Mouse (Mus musculus) midbrain, embryonic 13.5 days (tissue): ENCODE measurements around the gene Chd2. TPM values are rescaled to one million over a fixed set of nuclear protein-coding genes. Genes with fewer than 3 reads are reported as not detected.
"Not testable (repeated sequence)": the region's sequence is repeated elsewhere in the genome, so short reads cannot be mapped to it uniquely, and the experiment has no call there.

Source experiments
- ATAC-seq: fragments of 200-750 bp; cut with Nextera tagmentation; 2 replicates; pipeline ENCODE4 v1.8.0; 2017; ENCODE audit warnings: mild to moderate bottlenecking, moderate TSS enrichment, moderate library complexity
- H3K27ac ChIP-seq: fragments of 300-500 bp; sonication (generic); 2 replicates; pipeline ENCODE4 v1.5.1; 2015; ENCODE audit warnings: inconsistent platforms, mild to moderate bottlenecking, moderate library complexity
- H3K27me3 ChIP-seq: fragments of 300-500 bp; sonication (generic); 2 replicates; pipeline ENCODE4 v1.6.1; 2015; ENCODE audit warnings: mild to moderate bottlenecking, inconsistent platforms
- H3K36me3 ChIP-seq: fragments of 300-500 bp; sonication (generic); 2 replicates; pipeline ENCODE4 v1.6.1; 2015; ENCODE audit warnings: mild to moderate bottlenecking, inconsistent platforms
- H3K4me1 ChIP-seq: fragments of 300-500 bp; sonication (generic); replicated peaks from 2 replicates; pipeline ENCODE4 v1.6.1; 2015; ENCODE audit warnings: inconsistent platforms
- H3K4me2 ChIP-seq: fragments of 300-500 bp; sonication (generic); replicated peaks from 2 replicates; pipeline ENCODE4 v1.6.1; 2015; ENCODE audit warnings: moderate library complexity, mild to moderate bottlenecking, inconsistent platforms
- H3K4me3 ChIP-seq: fragments of 300-500 bp; sonication (generic); replicated peaks from 2 replicates; pipeline ENCODE4 v1.5.1; 2015; ENCODE audit warnings: mild to moderate bottlenecking, inconsistent platforms
- H3K9ac ChIP-seq: fragments of 300-500 bp; sonication (generic); replicated peaks from 2 replicates; pipeline ENCODE4 v1.6.1; 2015; ENCODE audit warnings: mild to moderate bottlenecking, inconsistent platforms
- H3K9me3 ChIP-seq: fragments of 300-500 bp; sonication (generic); 2 replicates; pipeline ENCODE4 v1.6.1; 2016; ENCODE audit warnings: mild to moderate bottlenecking, inconsistent platforms
- WGBS: fragments of 180-500 bp; shearing (Covaris S2); methylation state at CpG from one replicate; pipeline ENCODE4 v1.1.7; 2015; 5-methylcytosine and 5-hydroxymethylcytosine counted together
- polyA plus RNA-seq: library from polyadenylated mRNA; unstranded; fragments of >200 nt; fragmentation: Nextera tagmentation; extraction: Ambion mirVana; gene quantifications from 2 replicates; pipeline ENCODE4 v1.2.1, GENCODE M21; 2015

Gene Chd2
- polyA plus RNA-seq, 1 experiment from 2014 or later = 48.5 TPM

GRCm38 (mm10) chr7:73523608-73524259, 17.9 kb downstream of the Chd2 start:
- no peak overlapping the region for H3K9ac ChIP-seq
- no peak overlapping the region for H3K4me2 ChIP-seq
- H3K4me3 ChIP-seq = no peak overlapping the region
- H3K4me1 ChIP-seq = peaks cover 20% of the 10 kb centered on the region
- ATAC-seq = no peak
- peaks cover 20% of the 10 kb centered on the region for H3K36me3 ChIP-seq
- H3K27ac ChIP-seq = no peak overlapping the region; the same call in 1 of the 2 replicates
- WGBS = 81% methylated on average over 1 of the region's 1 CpGs
- H3K27me3 ChIP-seq = no peaks in the 10 kb centered on the region
- no peaks in the 10 kb centered on the region for H3K9me3 ChIP-seq

- no peak overlapping the region for H3K27ac ChIP-seq
- peaks cover 20% of the 10 kb centered on the region for H3K4me1 ChIP-seq
- H3K9me3 ChIP-seq = no peaks in the 10 kb centered on the region
- no peak overlapping the region for H3K4me3 ChIP-seq
- no peak overlapping the region for H3K9ac ChIP-seq
- H3K36me3 ChIP-seq = peaks cover 24% of the 10 kb centered on the region
- 83% methylated on average over 6 of the region's 6 CpGs for WGBS
- H3K27me3 ChIP-seq = no peaks in the 10 kb centered on the region
- no peak overlapping the region for H3K4me2 ChIP-seq
- ATAC-seq = no peak
Observed at GRCm38 (mm10) chr7:73523183-73523582, 18.4 kb downstream of the Chd2 start.

DNA sequence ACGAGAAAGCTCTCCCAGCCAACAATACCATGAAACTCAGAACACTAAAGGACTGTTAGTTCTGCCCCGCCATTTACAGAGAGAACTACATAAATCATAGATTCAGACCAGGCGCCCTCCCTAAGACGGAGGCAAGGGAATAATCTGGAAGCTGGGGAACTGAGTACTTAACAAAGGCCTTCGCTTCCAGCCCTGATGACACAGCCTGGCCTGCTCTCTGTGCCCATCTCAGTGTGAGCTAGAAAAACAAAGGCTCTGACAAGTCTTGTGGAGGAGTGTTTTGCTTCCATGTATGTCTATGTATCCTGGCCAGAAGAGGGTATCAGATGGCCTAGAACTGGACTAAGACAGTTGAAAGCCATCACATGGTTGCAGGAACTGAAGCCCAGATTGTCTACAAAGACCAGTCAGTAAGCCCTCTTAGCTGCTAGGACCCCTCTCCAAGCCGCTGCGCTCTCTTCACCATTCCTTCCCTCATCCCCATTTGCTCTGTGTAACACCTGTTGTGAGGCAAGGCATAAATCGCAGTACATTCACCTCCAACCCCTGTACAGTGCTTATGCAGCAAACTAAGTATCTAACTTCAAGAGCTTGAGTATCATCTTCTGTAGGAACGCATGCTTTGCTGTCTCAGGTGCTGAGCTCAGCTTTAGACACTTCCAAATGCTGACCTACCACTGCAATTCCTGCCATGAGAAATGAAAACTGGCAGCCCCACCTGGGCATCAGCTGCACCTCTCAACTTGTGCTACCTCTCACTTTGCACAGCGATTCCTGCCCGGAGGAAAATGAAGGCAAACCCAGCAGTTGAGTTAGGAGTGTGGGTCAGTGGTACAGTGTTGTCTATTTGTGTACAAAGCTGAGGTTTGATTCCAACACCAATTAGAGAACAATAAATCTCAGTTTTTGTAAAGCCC, 20.1 kb downstream of the Chd2 start:
- peak overlapping the region; percentile 73 for H3K27ac ChIP-seq
- 0 out of 2 replicates have a peak, but pooled peaks have one; percentile 16 for ATAC-seq
- no peaks in the 10 kb centered on the region for H3K9me3 ChIP-seq
- peaks cover 35% of the 10 kb centered on the region for H3K36me3 ChIP-seq
- no peak overlapping the region; the same call in 1 of the 2 replicates for H3K9ac ChIP-seq
- no peaks in the 10 kb centered on the region for H3K27me3 ChIP-seq
- H3K4me3 ChIP-seq = no peak overlapping the region
- WGBS = 79% methylated on average over 11 of the region's 11 CpGs
- H3K4me2 ChIP-seq = no peak overlapping the region
- peaks cover 30% of the 10 kb centered on the region for H3K4me1 ChIP-seq

DNA sequence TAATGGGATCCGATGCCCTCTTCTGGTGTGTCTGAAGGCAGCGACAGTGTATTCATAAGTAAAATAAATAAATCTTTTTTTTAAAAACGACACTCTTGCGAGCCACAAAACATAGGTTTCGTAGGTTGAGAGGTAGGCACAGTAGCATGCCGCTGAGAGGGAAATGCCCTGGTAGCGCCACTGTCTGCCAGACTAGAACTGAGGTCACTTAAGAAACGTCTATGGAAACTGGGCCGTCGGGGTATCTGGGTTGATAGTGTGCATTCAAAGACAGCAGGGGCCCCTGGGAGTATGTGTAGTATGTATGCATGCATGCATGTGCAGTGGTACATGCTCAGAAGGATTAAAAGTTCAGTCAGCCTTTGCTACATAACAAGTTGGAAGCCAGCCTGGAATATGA, 21.4 kb downstream of the Chd2 start:
- no peak overlapping the region for H3K4me3 ChIP-seq
- ATAC-seq = no peak
- 92% methylated on average over 10 of the region's 10 CpGs for WGBS

GRCm38 (mm10) chr7:73519060-73519796, 22.4 kb downstream of the Chd2 start:
- Histone ChIP-seq H3K4me1 (peaks cover 23% of the 10 kb centered on the region), H3K4me2 (no peak overlapping the region), H3K9ac (no peak overlapping the region), H3K27ac (no peak overlapping the region), H3K36me3 (peaks cover 55% of the 10 kb centered on the region), H3K27me3 (no peaks in the 10 kb centered on the region), H3K4me3 (no peak overlapping the region), H3K9me3 (no peaks in the 10 kb centered on the region)
- ATAC-seq = no peak
- WGBS = 93% methylated on average over 16 of the region's 16 CpGs

More for the DNA sequence above, 21.4 kb downstream of the Chd2 start:
- Histone ChIP-seq H3K9me3 (no peaks in the 10 kb centered on the region), H3K4me2 (no peak overlapping the region), H3K4me1 (peaks cover 30% of the 10 kb centered on the region), H3K9ac (no peak overlapping the region), H3K27me3 (no peaks in the 10 kb centered on the region), H3K36me3 (peaks cover 45% of the 10 kb centered on the region), H3K27ac (peak overlapping the region; percentile 51)

DNA sequence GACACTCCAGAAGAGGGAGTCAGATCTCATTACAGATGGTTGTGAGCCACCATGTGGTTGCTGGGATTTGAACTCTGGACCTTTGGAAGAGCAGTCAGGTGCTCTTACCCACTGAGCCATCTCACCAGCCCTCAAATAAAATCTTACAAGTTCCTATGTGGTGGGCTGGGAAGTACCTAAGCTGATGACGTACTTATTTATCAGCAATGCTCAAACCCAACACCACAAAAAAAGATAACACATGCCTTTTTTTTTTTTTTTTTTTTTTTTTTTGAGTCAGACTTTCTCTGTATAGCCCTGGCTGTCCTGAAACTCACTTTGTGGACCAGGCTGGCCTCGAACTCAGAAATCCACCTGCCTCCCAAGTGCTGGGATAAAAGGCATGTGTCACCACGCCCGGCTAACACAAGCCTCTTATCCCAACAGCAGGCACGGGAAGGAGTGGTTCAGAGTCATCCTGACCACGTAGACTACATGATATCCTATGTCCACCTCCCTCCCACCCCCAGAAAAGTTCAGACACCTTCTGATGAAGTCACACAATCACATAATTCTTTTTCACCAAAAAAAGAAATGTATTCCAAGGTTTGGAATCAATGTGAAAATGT, 23.2 kb downstream of the Chd2 start:
- H3K36me3 ChIP-seq = peaks cover 60% of the 10 kb centered on the region
- 92% methylated on average over 6 of the region's 6 CpGs for WGBS

GRCm38 (mm10) chr7:73517432-73518054, 24.1 kb downstream of the Chd2 start:
- no peak for ATAC-seq
- WGBS = 66% methylated on average over 1 of the region's 1 CpGs
- peaks cover 20% of the 10 kb centered on the region for H3K4me1 ChIP-seq
- H3K9me3 ChIP-seq = no peaks in the 10 kb centered on the region
- H3K4me3 ChIP-seq = no peak overlapping the region
- no peak overlapping the region for H3K9ac ChIP-seq
- peaks cover 66% of the 10 kb centered on the region for H3K36me3 ChIP-seq
- H3K27me3 ChIP-seq = no peaks in the 10 kb centered on the region
- no peak overlapping the region for H3K27ac ChIP-seq
- no peak overlapping the region for H3K4me2 ChIP-seq

More for the DNA sequence above, 23.2 kb downstream of the Chd2 start:
- H3K27ac ChIP-seq, H3K9me3 ChIP-seq, H3K4me2 ChIP-seq, H3K4me3 ChIP-seq, H3K27me3 ChIP-seq, H3K9ac ChIP-seq, ATAC-seq: not testable (repeated sequence)
- peaks cover 20% of the 10 kb centered on the region for H3K4me1 ChIP-seq

- Histone ChIP-seq H3K9ac (no peak overlapping the region), H3K4me3 (no peak overlapping the region), H3K27me3 (no peaks in the 10 kb centered on the region), H3K4me1 (peaks cover 19% of the 10 kb centered on the region), H3K27ac (peak overlapping the region; percentile 3; the same call in 1 of the 2 replicates), H3K9me3 (no peaks in the 10 kb centered on the region), H3K4me2 (no peak overlapping the region), H3K36me3 (peaks cover 68% of the 10 kb centered on the region)
- WGBS = 60% methylated on average over 5 of the region's 5 CpGs
- peak; percentile 49; the same call in 1 of the 2 replicates for ATAC-seq
Observed at GRCm38 (mm10) chr7:73516820-73517219, 24.8 kb downstream of the Chd2 start.

GRCm38 (mm10) chr7:73514560-73514959, 27.1 kb downstream of the Chd2 start:
- no peak overlapping the region for H3K4me3 ChIP-seq
- H3K9me3 ChIP-seq = no peaks in the 10 kb centered on the region
- peaks cover 78% of the 10 kb centered on the region for H3K36me3 ChIP-seq
- no peak overlapping the region for H3K9ac ChIP-seq
- no peaks in the 10 kb centered on the region for H3K27me3 ChIP-seq
- H3K27ac ChIP-seq = no peak overlapping the region
- H3K4me2 ChIP-seq = no peak overlapping the region
- peaks cover 10% of the 10 kb centered on the region; the same call in 1 of the 2 replicates for H3K4me1 ChIP-seq
- 86% methylated on average over 4 of the region's 4 CpGs for WGBS
- ATAC-seq = no peak

- WGBS = 86% methylated on average over 2 of the region's 2 CpGs
- Histone ChIP-seq H3K9ac (no peak overlapping the region), H3K4me1 (peaks cover 5% of the 10 kb centered on the region; the same call in 1 of the 2 replicates), H3K27ac (no peak overlapping the region), H3K9me3 (no peaks in the 10 kb centered on the region), H3K27me3 (no peaks in the 10 kb centered on the region), H3K36me3 (peaks cover 78% of the 10 kb centered on the region), H3K4me2 (no peak overlapping the region), H3K4me3 (no peak overlapping the region)
- ATAC-seq = no peak
Observed at GRCm38 (mm10) chr7:73512422-73512821, 29.2 kb downstream of the Chd2 start.

GRCm38 (mm10) chr7:73508688-73509087, 32.9 kb downstream of the Chd2 start:
- Histone ChIP-seq H3K4me2 (no peak overlapping the region), H3K4me1 (no peaks in the 10 kb centered on the region), H3K9ac (no peak overlapping the region), H3K9me3 (no peaks in the 10 kb centered on the region), H3K27me3 (no peaks in the 10 kb centered on the region), H3K4me3 (no peak overlapping the region), H3K27ac (no peak overlapping the region), H3K36me3 (peaks cover 78% of the 10 kb centered on the region)
- WGBS = 97% methylated on average over 2 of the region's 2 CpGs
- ATAC-seq = no peak
